Mouse (Mus musculus): ENCODE data around the gene Nr2e1. TPM values are rescaled to one million over a fixed set of nuclear protein-coding genes. Genes with fewer than 3 reads are reported as not detected.

Gene Nr2e1
- polyA plus RNA-seq, 1 experiment, result not detected

DNA sequence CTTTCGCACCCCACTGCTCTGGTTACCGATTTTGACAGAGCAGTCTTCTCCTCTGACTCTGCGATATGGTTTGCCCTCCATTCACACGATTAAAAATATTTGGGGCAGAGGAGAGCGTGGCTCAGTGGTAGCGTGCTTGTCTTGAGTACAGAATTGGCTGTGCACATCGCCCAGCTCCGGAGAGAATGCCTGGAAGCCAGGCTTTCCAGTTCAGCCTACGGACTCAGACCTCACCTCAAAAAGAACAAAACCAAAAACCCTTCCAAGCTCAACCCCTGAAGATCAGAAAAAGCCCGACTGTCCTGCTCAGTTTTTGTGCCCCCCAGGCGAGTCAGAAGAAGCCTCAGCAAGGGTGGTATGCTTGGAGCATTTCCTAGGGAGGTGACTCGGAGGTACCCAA is 29.6 kb upstream of the Nr2e1 start:
- DNase-seq, result no peak
- WGBS, result 17% methylated on average over 12 of the region's 12 CpGs

GRCm38 (mm10) chr10:42606757-42607156 is 23.3 kb upstream of the Nr2e1 start:
- no peaks in the 10 kb centered on the region for H3K4me1 ChIP-seq (ENCODE audit: control insufficient read depth, insufficient read depth, low read length)

More for the DNA sequence above, 29.6 kb upstream of the Nr2e1 start:
- TF ChIP-seq CTCF (IDR thresholded peaks at IDR 0.05; ENCODE audit: insufficient read depth, low read length) (no peak), POLR2A (IDR thresholded peaks at IDR 0.05; ENCODE audit: borderline replicate concordance, extremely low read depth, low read depth, low read length) (no peak)
- H3K4me1 ChIP-seq (ENCODE audit: control insufficient read depth, insufficient read depth, low read length), result no peaks in the 10 kb centered on the region
- H3K4me3 ChIP-seq (replicated peaks; ENCODE audit: extremely low read depth, low read depth, low read length), result no peak overlapping the region

DNA sequence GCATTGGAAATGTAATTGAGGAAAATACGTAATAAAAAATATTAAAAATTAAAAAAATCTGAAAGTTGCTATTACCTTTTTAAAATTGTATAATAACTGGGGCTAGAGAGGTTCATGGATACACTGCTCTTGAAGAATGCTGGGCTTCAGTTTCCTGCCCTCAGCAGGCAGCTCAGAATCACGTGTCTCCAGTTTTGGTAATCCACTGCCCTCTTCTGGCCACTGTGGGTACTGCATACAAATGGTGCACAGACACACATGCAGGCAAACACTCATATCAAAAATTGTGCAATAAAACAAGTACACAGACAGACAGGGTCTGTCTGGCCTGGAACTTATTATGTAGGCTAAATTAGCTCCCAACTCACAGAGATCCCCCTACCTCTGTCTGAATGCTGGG is 21.4 kb upstream of the Nr2e1 start:
- TF ChIP-seq CTCF (IDR thresholded peaks at IDR 0.05; ENCODE audit: insufficient read depth, low read length), result no peak
- no peak for TF ChIP-seq POLR2A (IDR thresholded peaks at IDR 0.05; ENCODE audit: borderline replicate concordance, extremely low read depth, low read depth, low read length)
- no peak for DNase-seq
- no peak overlapping the region for H3K4me3 ChIP-seq (replicated peaks; ENCODE audit: extremely low read depth, low read depth, low read length)

More at GRCm38 (mm10) chr10:42606757-42607156, 23.3 kb upstream of the Nr2e1 start:
- 73% methylated on average over 4 of the region's 4 CpGs for WGBS
- DNase-seq, result no peak
- TF ChIP-seq CTCF (IDR thresholded peaks at IDR 0.05; ENCODE audit: insufficient read depth, low read length), result no peak
- TF ChIP-seq POLR2A (IDR thresholded peaks at IDR 0.05; ENCODE audit: borderline replicate concordance, extremely low read depth, low read depth, low read length), result no peak
- no peak overlapping the region for H3K4me3 ChIP-seq (replicated peaks; ENCODE audit: extremely low read depth, low read depth, low read length)

GRCm38 (mm10) chr10:42601556-42601955 is 18.1 kb upstream of the Nr2e1 start:
- TF ChIP-seq POLR2A (IDR thresholded peaks at IDR 0.05; ENCODE audit: borderline replicate concordance, extremely low read depth, low read depth, low read length), result no peak
- TF ChIP-seq CTCF (IDR thresholded peaks at IDR 0.05; ENCODE audit: insufficient read depth, low read length), result peak; percentile 62
- Histone ChIP-seq H3K4me3 (replicated peaks; ENCODE audit: extremely low read depth, low read depth, low read length) (no peak overlapping the region), H3K4me1 (ENCODE audit: control insufficient read depth, insufficient read depth, low read length) (no peaks in the 10 kb centered on the region)
- DNase-seq, result no peak
- 29% methylated on average over 10 of the region's 10 CpGs for WGBS

More for the DNA sequence above, 21.4 kb upstream of the Nr2e1 start:
- no peaks in the 10 kb centered on the region for H3K4me1 ChIP-seq (ENCODE audit: control insufficient read depth, insufficient read depth, low read length)
- 65% methylated on average over 2 of the region's 2 CpGs for WGBS

DNA sequence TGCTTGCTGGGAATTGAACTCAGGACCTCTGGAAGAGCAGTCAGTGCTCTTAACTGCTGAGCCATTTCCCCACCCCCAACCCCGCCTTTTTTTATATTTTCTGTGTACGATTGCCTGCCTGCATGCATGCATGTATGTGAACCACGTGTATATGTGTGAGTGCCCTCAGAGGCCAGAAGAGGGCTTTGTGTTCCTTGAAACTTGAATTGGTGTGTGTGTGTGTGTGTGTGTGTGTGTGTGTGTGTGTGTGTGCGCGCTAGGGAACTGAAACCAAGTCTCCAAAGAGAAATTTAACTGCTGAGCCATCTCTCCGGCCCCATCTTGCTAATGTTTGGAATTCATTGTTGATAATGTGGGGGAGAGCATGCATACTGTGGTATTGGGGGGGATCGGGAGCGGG is 15.2 kb upstream of the Nr2e1 start:
- no peaks in the 10 kb centered on the region for H3K4me1 ChIP-seq (ENCODE audit: control insufficient read depth, insufficient read depth, low read length)
- TF ChIP-seq CTCF (IDR thresholded peaks at IDR 0.05; ENCODE audit: insufficient read depth, low read length) (no peak), POLR2A (IDR thresholded peaks at IDR 0.05; ENCODE audit: borderline replicate concordance, extremely low read depth, low read depth, low read length) (no peak)
- WGBS, result 79% methylated on average over 8 of the region's 8 CpGs
- no peak overlapping the region for H3K4me3 ChIP-seq (replicated peaks; ENCODE audit: extremely low read depth, low read depth, low read length)
- DNase-seq, result no peak

- TF ChIP-seq POLR2A (IDR thresholded peaks at IDR 0.05; ENCODE audit: borderline replicate concordance, extremely low read depth, low read depth, low read length) (no peak), CTCF (IDR thresholded peaks at IDR 0.05; ENCODE audit: insufficient read depth, low read length) (no peak)
- no peak for DNase-seq
- Histone ChIP-seq H3K4me3 (replicated peaks; ENCODE audit: extremely low read depth, low read depth, low read length) (no peak overlapping the region), H3K4me1 (ENCODE audit: control insufficient read depth, insufficient read depth, low read length) (no peaks in the 10 kb centered on the region)
- WGBS, result 25% methylated on average over 7 of the region's 7 CpGs
Measured at GRCm38 (mm10) chr10:42593201-42593600, 9.8 kb upstream of the Nr2e1 start.

DNA sequence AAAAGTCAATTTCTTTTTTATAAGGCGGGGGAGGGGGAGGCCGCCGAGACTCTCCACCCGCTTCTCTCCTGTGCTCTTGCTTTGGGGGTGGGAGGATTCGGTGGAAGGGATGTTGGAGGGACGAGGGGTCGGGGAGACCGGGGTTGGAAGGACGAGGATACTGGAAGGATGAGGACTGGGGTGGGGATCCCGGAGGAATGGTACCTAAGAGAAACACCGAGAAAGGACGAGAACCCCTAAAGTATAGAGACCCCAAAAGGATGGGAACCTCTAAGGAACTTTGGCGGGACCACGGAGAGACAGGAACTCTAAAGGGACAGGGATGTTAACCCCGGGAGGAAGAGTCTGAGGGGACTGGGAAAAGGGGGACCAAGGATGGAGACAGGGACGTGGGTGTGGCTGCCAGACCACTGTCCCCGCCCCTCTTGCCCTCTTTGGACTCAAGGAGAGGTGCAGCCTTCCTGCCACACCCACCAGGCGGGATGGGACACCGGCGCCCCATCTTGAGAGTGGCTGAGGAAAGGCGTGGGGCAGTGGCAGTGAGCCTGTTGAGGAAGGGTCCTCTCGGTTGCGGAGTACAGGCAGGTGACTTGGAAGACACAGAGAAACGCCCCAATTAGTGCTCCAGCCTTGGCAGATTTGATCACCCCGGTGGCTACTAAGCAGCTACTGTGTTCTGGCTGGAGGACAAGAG is 8.7 kb upstream of the Nr2e1 start:
- DNase-seq, result no peak
- WGBS, result 2% methylated on average over 25 of the region's 25 CpGs
- Histone ChIP-seq H3K4me1 (ENCODE audit: control insufficient read depth, insufficient read depth, low read length) (no peaks in the 10 kb centered on the region), H3K4me3 (replicated peaks; ENCODE audit: extremely low read depth, low read depth, low read length) (no peak overlapping the region)
- no peak for TF ChIP-seq CTCF (IDR thresholded peaks at IDR 0.05; ENCODE audit: insufficient read depth, low read length)
- TF ChIP-seq POLR2A (IDR thresholded peaks at IDR 0.05; ENCODE audit: borderline replicate concordance, extremely low read depth, low read depth, low read length), result no peak

DNA sequence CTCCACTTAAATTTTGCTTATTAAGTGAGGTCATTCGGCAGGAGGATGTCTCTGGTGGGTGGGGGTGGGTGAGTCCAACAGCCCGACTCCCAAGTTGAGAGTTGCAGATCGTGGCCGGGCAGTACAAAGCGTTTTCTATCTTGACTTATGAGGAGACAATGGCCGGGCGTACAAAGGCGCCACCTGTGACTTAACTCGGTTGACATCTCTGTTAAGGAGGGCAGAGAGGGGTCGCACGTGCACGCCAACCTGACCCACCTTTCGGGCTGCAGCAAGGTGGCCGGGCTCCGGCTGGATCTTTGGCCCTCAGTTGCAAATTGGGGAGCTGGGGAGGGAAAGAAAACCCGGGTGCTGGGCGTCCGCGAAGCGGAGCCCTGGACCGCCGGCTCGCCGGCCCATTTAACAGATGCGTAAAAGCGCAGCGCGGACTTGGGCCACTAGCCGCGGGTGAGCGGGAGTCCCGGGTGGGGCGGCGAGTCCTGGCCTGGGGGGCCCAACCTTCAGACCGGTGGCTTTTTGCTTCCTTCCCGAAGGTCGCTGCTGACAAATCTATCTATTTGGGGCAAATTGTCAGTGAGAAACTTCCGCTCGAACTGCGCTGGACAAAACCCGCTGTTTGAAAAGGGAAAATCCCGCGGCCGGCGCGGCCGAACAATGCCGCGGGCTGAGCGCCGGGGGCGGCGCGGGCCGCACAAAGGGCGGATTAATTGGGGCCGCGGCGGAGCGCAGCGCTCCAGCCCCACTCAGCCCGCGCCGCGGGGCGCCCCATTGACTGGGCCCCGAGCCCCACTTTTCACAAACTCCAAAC is 8.0 kb upstream of the Nr2e1 start:
- no peak for DNase-seq
- 2% methylated on average over 67 of the region's 67 CpGs for WGBS
- Histone ChIP-seq H3K4me3 (replicated peaks; ENCODE audit: extremely low read depth, low read depth, low read length) (no peak overlapping the region), H3K4me1 (ENCODE audit: control insufficient read depth, insufficient read depth, low read length) (no peaks in the 10 kb centered on the region)
- TF ChIP-seq POLR2A (IDR thresholded peaks at IDR 0.05; ENCODE audit: borderline replicate concordance, extremely low read depth, low read depth, low read length), result no peak
- TF ChIP-seq CTCF (IDR thresholded peaks at IDR 0.05; ENCODE audit: insufficient read depth, low read length), result no peak

DNA sequence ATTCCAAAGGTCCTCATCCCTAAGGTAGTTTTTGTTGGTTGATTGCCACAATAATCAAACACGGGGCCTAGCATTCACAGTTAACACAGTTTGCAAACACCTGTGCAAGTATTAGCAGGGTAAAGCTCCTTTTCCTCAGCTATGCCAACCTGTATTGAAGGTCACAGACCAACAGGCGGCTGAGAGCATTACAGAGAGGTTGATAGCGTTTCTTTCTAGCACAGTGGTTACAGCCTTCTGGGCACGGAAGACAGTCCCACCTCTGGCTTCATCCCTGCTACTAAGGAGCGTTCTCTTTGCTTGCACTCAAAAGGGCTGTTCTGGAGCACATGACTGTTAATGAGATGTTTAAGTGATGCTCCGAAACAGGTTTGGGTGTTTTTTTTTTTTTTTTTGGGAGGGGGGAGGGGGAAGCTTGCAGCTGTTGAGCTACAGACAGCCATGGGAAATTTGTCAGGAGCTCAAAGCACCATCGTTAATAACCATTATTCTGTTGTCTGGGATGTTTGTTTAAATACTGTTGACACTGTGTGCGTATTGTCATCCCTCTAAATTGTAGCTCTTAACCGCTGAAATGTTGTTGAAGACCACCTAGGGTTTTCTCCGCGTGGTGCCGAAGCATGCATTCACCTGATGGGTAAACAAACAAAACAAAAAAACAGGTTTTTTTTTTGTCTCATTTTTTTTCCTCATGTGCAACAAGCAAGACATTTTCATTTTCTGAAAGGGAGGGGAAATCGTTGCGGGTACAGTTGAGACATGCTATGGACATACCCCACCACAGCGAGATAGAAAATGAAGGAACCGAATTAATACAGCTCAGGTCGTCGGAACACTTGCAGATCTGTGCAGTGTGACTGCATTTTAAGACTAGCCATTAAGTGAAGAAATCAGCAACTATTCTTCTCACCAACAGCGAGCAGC is 7.1 kb upstream of the Nr2e1 start:
- WGBS, result 7% methylated on average over 19 of the region's 19 CpGs
- DNase-seq, result no peak
- H3K4me1 ChIP-seq (ENCODE audit: control insufficient read depth, insufficient read depth, low read length), result no peaks in the 10 kb centered on the region
- no peak overlapping the region for H3K4me3 ChIP-seq (replicated peaks; ENCODE audit: extremely low read depth, low read depth, low read length)
- TF ChIP-seq POLR2A (IDR thresholded peaks at IDR 0.05; ENCODE audit: borderline replicate concordance, extremely low read depth, low read depth, low read length), result no peak
- TF ChIP-seq CTCF (IDR thresholded peaks at IDR 0.05; ENCODE audit: insufficient read depth, low read length), result no peak

Measured in lung, adult 2 months (tissue).